Mouse (Mus musculus) layer of hippocampus, postnatal 25 days (tissue): Measurements from ENCODE around the gene Olfr622. TPM values are rescaled to one million over a fixed set of nuclear protein-coding genes. Genes with fewer than 3 reads are reported as not detected.

ENCODE experiments used
- DNase-seq, 2 experiments: peaks; one replicate each; pipeline ENCODE4 v3.0.0; 2022; ENCODE audit warnings: mixed read lengths in 2 of 2, low spot score in 1 of 2; ENCODE audit errors: extremely low spot score in 1 of 2
- total RNA-seq, 2 experiments: library from RNA; stranded (reverse); gene quantifications; 2 replicates each; pipeline ENCODE4 v1.2.3; 2021

Olfr622 gene
- not detected for total RNA-seq

DNA sequence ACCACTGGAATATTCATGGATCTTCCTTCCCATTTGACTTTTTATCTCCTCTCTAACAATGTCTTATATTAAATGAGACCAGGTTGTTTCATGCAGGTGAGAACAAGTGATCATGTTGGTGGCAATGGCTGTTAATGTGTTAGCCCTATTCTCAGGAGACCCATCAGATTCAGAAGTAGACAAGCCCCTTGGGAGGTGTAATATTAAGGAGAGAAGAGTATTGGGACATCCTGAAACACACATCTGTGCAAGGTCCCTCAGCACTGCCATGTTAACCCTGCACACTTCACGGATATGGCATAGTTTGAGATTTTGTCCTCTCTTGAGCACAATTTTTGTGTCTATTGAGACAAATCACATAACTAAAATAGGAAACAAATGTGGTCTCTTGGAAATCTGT is at the start of gene Olfr622:
Olfr622 (minus strand) TSS at position 101 of the 400 bp plus-strand sequence.
- DNase-seq, result no peak

DNA sequence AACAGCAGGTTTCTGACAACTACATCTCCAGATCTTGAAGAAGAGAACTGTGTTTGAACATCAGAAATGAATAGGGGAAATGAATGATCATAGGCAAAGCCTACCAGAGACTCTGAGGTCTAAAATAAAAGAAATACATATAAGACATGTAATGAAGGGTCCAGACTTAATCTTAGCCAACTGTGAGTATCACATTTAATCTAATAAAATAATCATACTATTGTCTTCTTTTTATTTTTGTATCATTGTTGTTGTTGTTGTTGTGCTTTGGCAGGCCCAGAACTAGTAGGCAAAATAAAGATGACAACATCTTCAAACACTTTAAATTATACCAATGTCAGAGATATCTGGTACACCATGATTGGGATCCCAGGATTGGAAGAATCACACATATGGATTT is 39.9 kb upstream of the Olfr622 start, which contains the start of gene Olfr625-ps1:
Olfr625-ps1 (plus strand) TSS at position 301 of the 400 bp plus-strand sequence.
- no peak for DNase-seq

DNA sequence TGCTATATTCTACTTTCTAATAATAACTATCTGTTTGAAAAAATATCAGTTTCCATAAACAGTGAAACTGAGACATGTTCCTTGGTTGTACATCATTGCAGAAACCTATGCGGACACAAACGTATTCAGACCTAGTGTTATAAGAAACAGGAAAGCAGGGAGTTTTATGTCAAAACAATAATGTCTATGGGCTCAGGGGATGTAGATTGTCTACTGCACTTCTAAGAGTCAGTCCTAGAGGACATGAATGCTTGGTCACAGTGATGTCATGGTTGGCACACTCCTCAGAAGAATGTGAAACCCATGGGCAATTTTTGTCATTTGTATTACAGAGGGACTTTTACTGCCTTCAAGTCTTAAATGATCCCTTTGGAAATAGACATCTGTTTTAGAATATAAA is 28.6 kb upstream of the Olfr622 start, which contains the start of gene Olfr624:
Olfr624 (minus strand) TSS at position 101 of the 400 bp plus-strand sequence.
- DNase-seq, result no peak

DNA sequence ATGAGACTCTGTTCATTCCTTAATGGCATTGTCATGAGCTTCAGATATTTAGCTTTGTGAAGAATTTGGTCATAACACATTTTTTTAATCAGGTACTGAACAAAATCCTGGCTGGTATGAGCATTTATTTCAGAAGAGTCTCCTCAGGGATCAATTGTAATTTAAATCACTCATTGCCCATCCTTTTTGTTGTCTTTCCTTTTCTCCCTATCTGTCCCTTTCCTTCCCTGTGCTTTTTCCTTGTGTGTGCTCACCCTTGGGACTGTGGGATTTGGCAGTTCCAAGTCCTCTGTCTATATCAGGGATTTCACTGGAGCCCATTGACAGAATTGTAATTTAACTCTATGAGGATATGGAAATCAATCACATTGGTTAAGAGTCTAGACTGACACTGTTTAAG is 21.1 kb upstream of the Olfr622 start, which contains the start of gene Olfr623:
Olfr623 (minus strand) TSS at position 101 of the 400 bp plus-strand sequence.
- DNase-seq, result no peak

DNA sequence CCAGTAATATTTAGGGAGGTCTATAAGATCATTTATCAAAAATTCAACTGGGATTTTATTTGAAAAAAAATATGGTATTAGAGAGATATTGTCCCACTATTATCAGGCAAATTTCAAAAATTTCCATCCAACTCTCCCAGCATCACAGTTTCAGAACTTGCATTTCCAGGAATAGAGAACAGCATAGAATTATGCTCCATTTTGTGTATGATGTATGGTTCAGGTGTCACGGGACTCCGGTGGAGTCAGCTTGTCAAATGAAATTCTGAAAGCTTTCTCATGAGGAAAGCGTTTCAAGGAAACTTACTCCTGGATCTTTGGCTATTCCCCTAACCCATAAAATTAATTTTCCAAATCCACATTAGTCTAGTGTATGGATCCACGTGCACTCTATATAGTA is 1.6 kb upstream of the Olfr622 start:
- DNase-seq, result no peak

DNA sequence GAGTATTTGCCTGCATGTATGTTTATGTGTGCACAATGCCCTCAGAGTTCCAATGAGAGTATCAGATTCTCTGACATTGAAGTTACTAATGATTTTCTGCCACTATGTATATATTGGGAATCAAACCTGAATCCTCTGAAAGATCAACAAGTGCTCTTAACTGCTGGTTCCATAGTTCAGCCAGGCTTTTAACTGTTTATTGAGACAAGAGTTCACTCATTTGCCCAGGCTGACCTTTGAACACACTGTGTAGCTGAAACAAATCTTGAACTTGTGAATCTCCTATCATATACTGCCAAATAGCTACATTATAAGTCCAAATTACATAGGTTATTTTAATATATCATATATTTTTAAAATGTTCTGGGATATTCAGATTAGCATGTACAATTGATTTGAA is 5.7 kb downstream of the Olfr622 start:
- no peak for DNase-seq

DNA sequence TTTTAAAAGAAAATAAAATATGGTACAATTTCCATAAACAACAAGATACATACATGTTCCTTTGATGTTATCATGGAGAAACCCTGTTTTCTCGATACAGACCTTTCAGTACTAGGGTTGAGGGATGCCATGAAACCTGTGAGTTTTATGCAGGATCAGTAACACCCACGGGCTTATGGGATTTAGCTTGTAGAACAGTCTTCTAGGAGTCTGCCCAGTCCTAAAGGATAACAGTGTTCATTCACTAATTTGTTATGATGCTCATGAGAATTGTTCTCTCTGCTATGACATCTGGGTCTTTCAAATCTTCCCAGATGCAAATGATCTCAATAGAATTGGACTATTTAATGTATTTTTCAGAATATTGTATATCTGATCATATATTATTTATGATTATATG is 30.1 kb downstream of the Olfr622 start, which contains the start of gene Olfr620:
Olfr620 (minus strand) TSS at position 101 of the 400 bp plus-strand sequence.
- no peak for DNase-seq

DNA sequence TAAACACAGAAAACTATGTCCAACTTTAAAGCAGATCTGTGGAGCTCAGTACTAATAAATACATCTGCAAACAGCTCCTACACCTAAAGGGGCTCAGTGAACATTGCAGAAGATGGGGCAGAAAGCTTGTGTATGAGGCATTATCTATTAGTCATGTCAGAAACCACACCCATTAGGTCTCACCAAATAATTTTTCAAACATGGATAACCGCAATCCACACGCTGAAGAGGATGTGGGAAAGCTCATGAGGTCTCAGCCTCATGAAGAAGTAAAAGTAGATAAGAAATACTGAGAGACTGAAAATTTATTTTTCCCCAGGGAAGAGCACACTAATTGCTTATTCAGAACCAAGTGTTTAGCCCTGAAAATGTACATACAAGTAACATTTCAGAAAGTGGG is 35.1 kb downstream of the Olfr622 start:
- DNase-seq, result no peak

DNA sequence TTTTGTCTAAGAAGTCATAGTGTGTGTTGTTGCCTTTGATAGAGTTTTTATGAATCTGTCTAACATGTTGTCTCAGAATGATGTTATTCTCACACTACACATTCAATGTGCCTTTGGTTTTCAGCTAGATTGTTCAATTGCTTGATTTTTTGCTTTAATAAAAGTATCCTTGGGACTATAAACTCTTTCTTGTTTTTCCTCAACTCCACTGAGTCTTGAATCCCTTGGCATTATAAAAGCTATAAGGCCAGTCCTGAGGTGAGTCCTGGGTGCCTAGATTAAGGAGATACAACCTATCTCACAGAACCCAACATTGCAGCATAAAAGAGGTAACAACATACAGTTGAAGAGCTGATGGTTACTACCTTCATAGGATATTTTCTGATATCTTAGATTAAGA is 42.2 kb downstream of the Olfr622 start, which contains the start of gene Olfr619:
Olfr619 (plus strand) TSS at position 301 of the 400 bp plus-strand sequence.
- DNase-seq, result no peak

DNA sequence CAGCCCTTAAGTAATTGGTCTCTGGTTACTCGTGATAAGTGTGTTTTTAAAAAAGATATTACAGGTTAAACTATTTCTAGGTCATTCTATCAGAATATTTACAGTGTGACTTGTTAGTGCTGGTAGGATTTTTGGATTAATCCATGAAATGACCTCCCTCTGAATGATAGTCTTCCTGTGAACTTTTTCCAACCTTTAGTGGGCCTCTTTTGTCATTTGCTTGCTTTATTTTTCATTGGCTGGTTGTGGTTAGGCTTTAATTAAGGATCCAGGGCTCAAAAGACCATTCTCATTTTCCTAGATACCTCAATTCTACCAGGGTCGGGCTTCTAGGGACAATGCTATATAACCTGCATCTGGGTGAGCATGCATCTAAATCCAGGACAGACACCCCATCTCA is 52.7 kb downstream of the Olfr622 start, which contains the start of gene Olfr618:
Olfr618 (plus strand) TSS at position 301 of the 400 bp plus-strand sequence.
- DNase-seq, result no peak

Other genes starting within 250 kb of the Olfr622 start
- not detected for gene Usp17lc, start 227.6 kb downstream of the Olfr622 start, total RNA-seq
- not detected for gene Olfr605, start 197.3 kb downstream of the Olfr622 start, total RNA-seq
- not detected for gene Olfr606, start 193.7 kb downstream of the Olfr622 start, total RNA-seq
- gene Olfr607, start 178.6 kb downstream of the Olfr622 start, total RNA-seq, result not detected
- not detected for gene Olfr608, start 172.8 kb downstream of the Olfr622 start, total RNA-seq
- gene Olfr609, start 144.6 kb downstream of the Olfr622 start, total RNA-seq, result not detected
- not detected for gene Olfr610, start 130.6 kb downstream of the Olfr622 start, total RNA-seq
- gene Olfr611, start 121.9 kb downstream of the Olfr622 start, total RNA-seq, result not detected
- not detected for gene Olfr612, start 100.0 kb downstream of the Olfr622 start, total RNA-seq
- not detected for gene Olfr613, start 94.6 kb downstream of the Olfr622 start, total RNA-seq
- gene Olfr615, start 86.6 kb downstream of the Olfr622 start, total RNA-seq, result not detected
- not detected for gene Olfr616, start 73.6 kb downstream of the Olfr622 start, total RNA-seq
- not detected for gene Olfr617, start 69.6 kb downstream of the Olfr622 start, total RNA-seq
- gene Olfr618, start 52.6 kb downstream of the Olfr622 start, total RNA-seq, result not detected
- not detected for gene Olfr619, start 42.1 kb downstream of the Olfr622 start, total RNA-seq
- not detected for gene Olfr620, start 30.2 kb downstream of the Olfr622 start, total RNA-seq
- gene Olfr623, start 21.0 kb upstream of the Olfr622 start, total RNA-seq, result not detected
- gene Olfr624, start 28.5 kb upstream of the Olfr622 start, total RNA-seq, result under 1 TPM in 1 of 2 experiments, not detected in 1; 0.05 TPM
- gene Olfr625-ps1, start 40.0 kb upstream of the Olfr622 start, total RNA-seq, result not detected
- not detected for gene Olfr243, start 72.0 kb upstream of the Olfr622 start, total RNA-seq
- gene Olfr628, start 87.7 kb upstream of the Olfr622 start, total RNA-seq, result not detected
- gene Olfr629, start 102.2 kb upstream of the Olfr622 start, total RNA-seq, result not detected
- not detected for gene Olfr630, start 114.6 kb upstream of the Olfr622 start, total RNA-seq
- gene Olfr69, start 128.9 kb upstream of the Olfr622 start, total RNA-seq, result not detected
- gene Olfr68, start 137.0 kb upstream of the Olfr622 start, total RNA-seq, result not detected
- not detected for gene Olfr67, start 149.1 kb upstream of the Olfr622 start, total RNA-seq
- gene Hbb-bt, start 171.3 kb upstream of the Olfr622 start, total RNA-seq, result 10 to 100 TPM; 73.9 to 75.8 TPM
- 100 to 1,000 TPM; 561 to 593 TPM for gene Hbb-bs, start 185.4 kb upstream of the Olfr622 start, total RNA-seq
- not detected for gene Hbb-bh2, start 197.8 kb upstream of the Olfr622 start, total RNA-seq
- not detected for gene Hbb-bh1, start 200.5 kb upstream of the Olfr622 start, total RNA-seq
- not detected for gene Hbb-y, start 210.5 kb upstream of the Olfr622 start, total RNA-seq
- not detected for gene Olfr66, start 243.6 kb upstream of the Olfr622 start, total RNA-seq